Mouse (Mus musculus): ENCODE results near the gene Ldlrad2.

- TF ChIP-seq CTCF (IDR thresholded peaks at IDR 0.05; ENCODE audit: control insufficient read depth, insufficient read depth, low read length) (no peak), POLR2A (IDR thresholded peaks at IDR 0.05; ENCODE audit: borderline replicate concordance, control insufficient read depth, low read depth, low read length) (no peak)
These were observed 15.2 kb upstream of the Ldlrad2 start for GRCm38 (mm10) chr4:137589586-137589985.
